Mouse (Mus musculus): ENCODE measurements around the gene Msmb.
"Not testable (repeated sequence)": the region's sequence is repeated elsewhere in the genome, so short reads cannot be mapped to it uniquely, and the experiment has no call there.

The Msmb gene

GRCm38 (mm10) chr14:32150872-32151271 lies 9.0 kb downstream of the Msmb start:
- DNase-seq = no peak

GRCm38 (mm10) chr14:32152243-32152965 lies 10.6 kb downstream of the Msmb start:
- DNase-seq = no peak

GRCm38 (mm10) chr14:32153156-32153555 lies 11.3 kb downstream of the Msmb start:
- no peak for DNase-seq

GRCm38 (mm10) chr14:32154758-32155157 lies 12.9 kb downstream of the Msmb start:
- no peak for DNase-seq

- no peak for DNase-seq
These were observed 17.4 kb downstream of the Msmb start for GRCm38 (mm10) chr14:32159150-32159670.

GRCm38 (mm10) chr14:32159690-32160246 lies 17.9 kb downstream of the Msmb start, which contains the start of gene Ncoa4:
Ncoa4 (plus strand) TSS chr14:32159865.
- DNase-seq = peak; percentile 99

GRCm38 (mm10) chr14:32160563-32160962 lies 18.7 kb downstream of the Msmb start:
- DNase-seq = no peak

GRCm38 (mm10) chr14:32161090-32161885 lies 19.5 kb downstream of the Msmb start:
- no peak for DNase-seq

- DNase-seq = no peak
These were observed 20.4 kb downstream of the Msmb start for GRCm38 (mm10) chr14:32162231-32162630.

- no peak for DNase-seq
These were observed 21.5 kb downstream of the Msmb start for GRCm38 (mm10) chr14:32163203-32163888.

- DNase-seq = no peak
These were observed 22.6 kb downstream of the Msmb start for GRCm38 (mm10) chr14:32164173-32165051.

- DNase-seq = peak; percentile 36
These were observed 23.6 kb downstream of the Msmb start for GRCm38 (mm10) chr14:32165278-32166061.

- no peak for DNase-seq
These were observed 24.2 kb downstream of the Msmb start for GRCm38 (mm10) chr14:32166062-32166441.

- DNase-seq = no peak
These were observed 25.0 kb downstream of the Msmb start for GRCm38 (mm10) chr14:32166840-32167239.

- no peak for DNase-seq
These were observed 25.5 kb downstream of the Msmb start for GRCm38 (mm10) chr14:32167326-32167725.

GRCm38 (mm10) chr14:32168653-32169231 lies 26.9 kb downstream of the Msmb start:
- DNase-seq = no peak

GRCm38 (mm10) chr14:32170137-32170536 lies 28.3 kb downstream of the Msmb start:
- DNase-seq = no peak

GRCm38 (mm10) chr14:32175310-32175709 lies 33.5 kb downstream of the Msmb start:
- DNase-seq = no peak

- DNase-seq = not testable (repeated sequence)
These were observed 34.8 kb downstream of the Msmb start for GRCm38 (mm10) chr14:32176590-32176989.

- no peak for DNase-seq
These were observed 37.8 kb downstream of the Msmb start for GRCm38 (mm10) chr14:32179393-32180195.
